Mouse (Mus musculus) stomach, embryonic 16.5 days (tissue): ENCODE results near the gene Cnnm2. TPM values are rescaled to one million over a fixed set of nuclear protein-coding genes. Genes with fewer than 3 reads are reported as not detected.

ENCODE experiments used
- ATAC-seq: fragments of 200-750 bp; cut with Nextera tagmentation; 2 replicates; pipeline ENCODE4 v1.8.0; 2017; ENCODE audit warnings: moderate number of reproducible peaks, moderate TSS enrichment; ENCODE audit not compliant: insufficient read depth, low FRiP score
- H3K27ac ChIP-seq: fragments of 300-500 bp; sonication (generic); 2 replicates; pipeline ENCODE4 v1.5.1; 2014; ENCODE audit warnings: low read length
- H3K27me3 ChIP-seq: fragments of 300-500 bp; sonication (generic); 2 replicates; pipeline ENCODE4 v1.6.1; 2014; ENCODE audit warnings: low read length, control low read depth, mixed read lengths; ENCODE audit not compliant: control insufficient read depth, insufficient read depth
- H3K36me3 ChIP-seq: fragments of 300-500 bp; sonication (generic); 2 replicates; pipeline ENCODE4 v1.6.1; 2014; ENCODE audit warnings: low read length; ENCODE audit not compliant: control insufficient read depth, insufficient read depth
- H3K4me1 ChIP-seq: fragments of 300-500 bp; sonication (generic); 2 replicates; pipeline ENCODE4 v1.6.1; 2014; ENCODE audit warnings: low read length, control low read depth, mixed read lengths; ENCODE audit not compliant: control insufficient read depth, insufficient read depth
- H3K4me2 ChIP-seq: fragments of 300-500 bp; sonication (generic); 2 replicates; pipeline ENCODE4 v1.6.1; 2014; ENCODE audit warnings: low read depth, low read length, mixed read lengths
- H3K4me3 ChIP-seq: fragments of 300-500 bp; sonication (generic); replicated peaks from 2 replicates; pipeline ENCODE4 v1.5.1; 2014; ENCODE audit warnings: mild to moderate bottlenecking, low read length
- H3K9ac ChIP-seq: fragments of 300-500 bp; sonication (generic); 2 replicates; pipeline ENCODE4 v1.6.1; 2014; ENCODE audit warnings: low read length
- H3K9me3 ChIP-seq: fragments of 300-500 bp; sonication (generic); replicated peaks from 2 replicates; pipeline ENCODE4 v1.6.1; 2016; ENCODE audit warnings: low read length, control low read depth; ENCODE audit not compliant: control insufficient read depth
- WGBS: fragments of 180-500 bp; shearing (Covaris S2); extraction: QIAGEN DNeasy Blood & Tissue Kit; methylation state at CpG from one replicate; pipeline ENCODE4 v1.1.7; 2014; 5-methylcytosine and 5-hydroxymethylcytosine counted together
- polyA plus RNA-seq: library from polyadenylated mRNA; unstranded; fragments of >200 nt; fragmentation: Nextera tagmentation; extraction: Ambion mirVana; gene quantifications from 2 replicates; pipeline ENCODE4 v1.2.1, GENCODE M21; 2015

Gene Cnnm2
- polyA plus RNA-seq, 1 experiment from 2014 or later: 1.5 TPM

DNA sequence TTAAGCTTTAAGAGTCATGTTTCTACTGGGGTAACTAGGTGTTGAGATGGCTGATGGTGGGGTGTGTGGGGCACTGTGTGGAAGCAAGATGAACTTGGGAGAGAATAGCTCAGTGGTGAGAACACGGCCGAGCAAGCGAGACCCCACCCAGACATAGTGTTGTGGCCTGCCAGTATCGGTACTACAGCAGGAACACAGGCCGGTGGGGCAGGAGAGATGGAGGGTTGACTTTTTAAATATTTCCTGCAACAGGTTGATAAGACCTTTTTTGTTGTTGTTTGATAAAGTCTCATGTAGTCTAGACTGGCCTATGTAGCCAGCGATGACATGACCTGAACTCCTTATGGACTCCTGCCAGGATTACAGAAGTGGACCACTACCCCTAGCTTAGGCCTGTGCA, 139.4 kb downstream of the Cnnm2 start:
- H3K4me2 ChIP-seq: no peak overlapping the region
- WGBS: 76% methylated on average over 6 of the region's 6 CpGs
- no peak for ATAC-seq
- H3K27ac ChIP-seq: no peak overlapping the region
- H3K9me3 ChIP-seq: peaks cover 4% of the 10 kb centered on the region; the same call in 1 of the 2 replicates
- no peaks in the 10 kb centered on the region for H3K4me1 ChIP-seq
- H3K9ac ChIP-seq: no peak overlapping the region
- H3K27me3 ChIP-seq: no peaks in the 10 kb centered on the region
- H3K4me3 ChIP-seq: no peak overlapping the region
- H3K36me3 ChIP-seq: peaks cover 14% of the 10 kb centered on the region

DNA sequence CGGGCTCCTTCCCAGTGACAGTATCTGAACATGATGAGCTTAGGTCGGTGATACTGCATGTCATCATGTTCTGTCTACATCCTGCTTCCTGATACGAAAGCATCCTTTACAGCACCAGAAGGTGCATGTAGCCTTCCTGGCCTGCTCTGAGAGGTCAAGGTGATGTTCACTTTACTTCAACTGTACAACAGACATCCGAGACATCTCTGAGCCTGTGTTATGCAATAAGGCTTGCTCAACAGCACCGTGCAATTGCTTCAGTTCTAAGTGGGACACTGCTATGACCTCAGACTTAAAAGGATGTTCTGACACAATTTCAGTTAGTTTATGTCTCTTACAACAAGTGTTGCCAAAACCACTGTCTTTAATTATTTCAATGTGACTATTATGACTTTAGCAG, 139.9 kb downstream of the Cnnm2 start:
- Histone ChIP-seq H3K4me1 (no peaks in the 10 kb centered on the region), H3K27ac (no peak overlapping the region), H3K4me3 (no peak overlapping the region), H3K9me3 (peaks cover 4% of the 10 kb centered on the region; the same call in 1 of the 2 replicates), H3K9ac (no peak overlapping the region), H3K36me3 (peaks cover 14% of the 10 kb centered on the region), H3K27me3 (no peaks in the 10 kb centered on the region), H3K4me2 (no peak overlapping the region)
- ATAC-seq: no peak
- WGBS: 80% methylated on average over 5 of the region's 5 CpGs

DNA sequence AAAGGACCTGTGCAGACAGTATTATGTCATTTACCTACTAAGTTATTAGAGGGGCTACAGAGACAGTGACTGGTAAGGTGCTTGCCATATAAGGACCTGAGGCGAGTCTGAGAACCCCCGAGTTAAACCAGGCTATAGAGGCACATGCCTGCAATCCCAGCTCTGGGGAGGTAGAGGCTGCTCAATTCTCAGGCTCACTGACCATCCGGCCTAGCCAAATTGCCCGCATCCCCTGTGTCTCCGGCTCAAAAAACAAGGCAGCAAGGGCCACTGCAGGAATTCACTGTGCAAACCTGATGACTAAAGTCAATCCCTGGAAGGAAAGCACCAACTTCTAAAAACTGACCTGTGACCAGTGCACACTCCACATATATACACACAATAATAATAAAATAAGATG, 142.0 kb downstream of the Cnnm2 start:
- 91% methylated on average over 5 of the region's 5 CpGs for WGBS
- Histone ChIP-seq H3K9me3 (no peaks in the 10 kb centered on the region), H3K4me1 (no peaks in the 10 kb centered on the region), H3K4me2 (no peak overlapping the region), H3K27ac (no peak overlapping the region), H3K36me3 (peaks cover under 1% of the 10 kb centered on the region; the same call in 1 of the 2 replicates), H3K4me3 (no peak overlapping the region), H3K9ac (no peak overlapping the region), H3K27me3 (no peaks in the 10 kb centered on the region)
- no peak for ATAC-seq

DNA sequence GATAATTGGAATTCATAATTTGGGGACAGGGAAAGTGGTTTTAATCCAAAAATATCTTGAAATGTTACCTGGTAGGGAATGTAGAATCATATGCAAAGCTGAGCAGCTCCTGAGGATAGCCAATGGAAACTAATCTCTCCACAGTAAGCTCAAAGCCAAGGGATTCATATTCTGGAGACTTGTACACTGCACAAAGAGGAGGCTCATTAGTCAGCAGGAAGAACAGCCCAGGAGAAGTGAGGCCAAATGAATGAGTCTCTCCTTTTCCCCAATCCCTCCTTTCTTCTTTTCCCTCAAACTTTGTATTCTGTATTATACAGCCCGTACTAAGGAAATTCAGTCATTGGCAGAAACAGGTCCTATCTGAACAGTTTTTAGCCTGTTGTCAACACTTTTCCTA, 143.5 kb downstream of the Cnnm2 start:
- Histone ChIP-seq H3K4me3 (no peak overlapping the region), H3K27ac (no peak overlapping the region), H3K4me2 (no peak overlapping the region), H3K9me3 (no peaks in the 10 kb centered on the region), H3K36me3 (no peaks in the 10 kb centered on the region), H3K4me1 (no peaks in the 10 kb centered on the region), H3K27me3 (no peaks in the 10 kb centered on the region), H3K9ac (no peak overlapping the region)
- no peak for ATAC-seq
- 89% methylated on average over 1 of the region's 1 CpGs for WGBS

DNA sequence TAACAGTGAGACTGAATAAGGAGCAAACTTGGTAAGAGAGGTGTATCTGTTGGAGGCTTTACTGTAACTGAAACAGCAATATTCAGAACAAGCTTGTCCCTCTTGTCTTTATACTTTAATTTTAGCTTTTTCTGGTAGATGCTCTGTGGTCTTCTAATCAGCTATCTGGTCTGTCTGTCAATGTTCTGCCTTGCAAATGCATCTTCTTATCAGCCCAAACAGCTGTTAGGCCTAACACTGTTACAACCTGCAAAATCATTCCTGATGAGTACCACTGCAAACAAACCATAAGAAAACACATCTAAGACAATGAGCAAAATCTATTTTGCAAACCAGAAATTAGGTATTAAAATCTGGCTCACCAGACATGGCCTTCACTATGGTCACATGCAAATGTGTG, 144.0 kb downstream of the Cnnm2 start:
- Histone ChIP-seq H3K36me3 (no peaks in the 10 kb centered on the region), H3K4me1 (no peaks in the 10 kb centered on the region), H3K4me2 (no peak overlapping the region), H3K27me3 (no peaks in the 10 kb centered on the region), H3K27ac (no peak overlapping the region), H3K4me3 (no peak overlapping the region), H3K9me3 (no peaks in the 10 kb centered on the region), H3K9ac (no peak overlapping the region)
- no peak for ATAC-seq

DNA sequence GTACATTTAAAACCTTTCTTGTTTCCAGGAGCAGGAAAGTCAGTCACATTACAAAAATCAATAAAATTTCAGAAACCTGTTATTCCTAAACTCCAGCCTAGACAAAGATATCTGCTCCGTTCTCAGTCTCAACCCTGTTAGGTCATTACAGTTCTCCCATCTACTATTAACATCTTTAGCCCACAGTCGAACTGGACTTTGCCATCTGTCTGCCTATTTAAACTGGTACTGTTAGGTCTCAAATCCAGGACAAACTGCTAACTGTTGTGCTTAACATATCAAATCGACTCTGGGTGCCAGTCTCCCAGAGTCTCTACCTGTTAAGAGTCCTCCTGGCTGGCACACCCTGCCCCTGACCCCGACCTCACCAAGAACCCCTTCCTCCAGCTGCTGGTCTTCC, 144.6 kb downstream of the Cnnm2 start:
- no peak for ATAC-seq
- WGBS: 72% methylated on average over 4 of the region's 4 CpGs
- Histone ChIP-seq H3K4me3 (no peak overlapping the region), H3K4me2 (no peak overlapping the region), H3K9me3 (no peaks in the 10 kb centered on the region), H3K27me3 (no peaks in the 10 kb centered on the region), H3K4me1 (no peaks in the 10 kb centered on the region), H3K27ac (no peak overlapping the region), H3K9ac (no peak overlapping the region), H3K36me3 (no peaks in the 10 kb centered on the region)

DNA sequence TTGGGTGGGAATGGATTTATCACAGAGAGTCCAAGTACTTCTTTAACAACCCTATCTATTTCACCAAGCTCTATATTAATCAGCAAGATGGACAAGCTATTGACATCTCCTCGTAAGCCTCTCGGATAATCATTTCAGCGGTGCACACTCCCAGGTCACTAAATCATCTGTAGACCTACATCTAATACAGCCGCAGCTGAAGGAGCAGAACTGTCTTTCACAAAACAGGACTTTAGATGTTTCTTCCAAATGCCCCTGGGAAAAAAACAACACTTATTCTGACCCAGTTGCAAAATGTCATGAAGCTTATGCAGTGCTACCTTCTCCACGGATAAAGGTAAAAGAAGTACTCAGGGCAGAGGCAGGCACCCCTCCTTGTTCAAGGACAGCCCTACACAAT, 146.8 kb downstream of the Cnnm2 start:
- Histone ChIP-seq H3K4me1 (no peaks in the 10 kb centered on the region), H3K36me3 (no peaks in the 10 kb centered on the region), H3K27ac (no peak overlapping the region), H3K9ac (no peak overlapping the region), H3K4me3 (no peak overlapping the region), H3K27me3 (no peaks in the 10 kb centered on the region), H3K4me2 (no peak overlapping the region), H3K9me3 (no peaks in the 10 kb centered on the region)
- ATAC-seq: no peak
- WGBS: 76% methylated on average over 5 of the region's 5 CpGs

DNA sequence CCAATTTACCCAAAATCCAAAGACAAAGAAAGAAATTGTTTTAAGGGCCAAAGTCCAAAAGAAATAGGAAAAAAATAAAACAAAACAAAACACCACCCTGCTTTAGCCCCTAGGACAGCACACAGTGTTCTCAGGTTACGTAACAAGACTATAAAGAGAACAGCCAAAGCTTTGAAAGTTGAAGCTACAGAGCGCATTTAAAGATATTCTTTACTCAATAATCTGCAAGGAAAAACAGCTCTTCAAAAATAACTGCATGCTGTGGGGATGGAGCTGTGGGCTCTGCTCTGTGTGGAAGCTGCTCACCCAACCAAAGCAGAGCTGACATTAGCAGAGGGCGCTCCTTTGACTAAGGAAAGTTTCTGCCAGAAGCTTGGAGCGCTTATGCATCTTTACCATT, 147.6 kb downstream of the Cnnm2 start:
- ATAC-seq: no peak
- no peaks in the 10 kb centered on the region for H3K27me3 ChIP-seq
- H3K4me1 ChIP-seq: no peaks in the 10 kb centered on the region
- no peaks in the 10 kb centered on the region for H3K36me3 ChIP-seq
- H3K27ac ChIP-seq: no peak overlapping the region
- no peaks in the 10 kb centered on the region for H3K9me3 ChIP-seq
- 77% methylated on average over 4 of the region's 4 CpGs for WGBS
- H3K4me3 ChIP-seq: no peak overlapping the region
- no peak overlapping the region for H3K4me2 ChIP-seq
- H3K9ac ChIP-seq: no peak overlapping the region

DNA sequence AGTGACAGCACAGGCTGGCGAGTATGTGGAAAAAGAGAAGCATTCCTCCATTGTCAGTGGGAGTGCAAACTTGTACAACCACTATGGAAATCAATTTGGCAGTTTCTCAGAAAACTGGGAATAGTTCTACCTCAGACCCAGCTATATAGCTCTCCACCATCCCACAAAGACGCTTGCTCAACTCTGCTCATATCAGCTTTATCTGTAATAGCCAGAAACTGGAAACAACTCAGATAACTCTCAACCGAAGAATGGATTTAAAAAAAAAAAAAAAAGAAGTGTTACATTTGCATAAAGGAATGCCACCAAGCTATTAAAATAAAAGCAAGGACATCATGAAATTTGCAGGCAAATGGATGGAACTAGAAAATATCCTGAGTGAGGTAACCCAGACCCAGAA, 150.1 kb downstream of the Cnnm2 start:
- H3K4me3 ChIP-seq: no peak overlapping the region
- no peaks in the 10 kb centered on the region for H3K27me3 ChIP-seq
- H3K4me2 ChIP-seq: no peak overlapping the region
- no peaks in the 10 kb centered on the region for H3K36me3 ChIP-seq
- ATAC-seq: no peak
- no peaks in the 10 kb centered on the region for H3K4me1 ChIP-seq
- H3K9me3 ChIP-seq: no peaks in the 10 kb centered on the region
- 69% methylated on average over 3 of the region's 3 CpGs for WGBS
- no peak overlapping the region for H3K9ac ChIP-seq
- H3K27ac ChIP-seq: no peak overlapping the region

DNA sequence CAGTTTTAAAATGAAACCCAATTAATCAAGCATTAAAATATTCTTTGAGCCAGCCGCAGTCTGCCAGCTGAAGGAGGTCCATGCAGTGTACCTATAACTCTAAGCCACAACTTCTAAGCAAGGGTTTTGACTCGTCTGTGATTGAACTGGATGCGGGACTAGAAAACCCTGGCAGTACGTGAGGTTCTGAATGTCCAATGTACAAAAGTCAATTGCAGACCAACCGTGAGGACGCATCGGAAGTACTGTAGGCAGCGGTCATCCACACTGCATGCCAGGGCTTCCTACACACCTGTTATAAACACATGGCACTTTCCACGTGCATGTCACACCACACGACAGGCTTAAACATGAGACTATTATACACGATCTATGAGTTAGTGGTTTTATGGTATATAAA, 152.2 kb downstream of the Cnnm2 start:
- Histone ChIP-seq H3K27me3 (no peaks in the 10 kb centered on the region), H3K9ac (no peak overlapping the region), H3K27ac (no peak overlapping the region), H3K4me1 (no peaks in the 10 kb centered on the region), H3K9me3 (no peaks in the 10 kb centered on the region), H3K36me3 (no peaks in the 10 kb centered on the region), H3K4me3 (no peak overlapping the region), H3K4me2 (no peak overlapping the region)
- WGBS: 92% methylated on average over 11 of the region's 11 CpGs
- no peak for ATAC-seq
